Mouse (Mus musculus) forebrain, embryonic 16.5 days (tissue): Measurements from ENCODE around the gene 2210407C18Rik. TPM values are rescaled to one million over a fixed set of nuclear protein-coding genes. Genes with fewer than 3 reads are reported as not detected.

ENCODE experiments used
- ATAC-seq: fragments of 200-750 bp; cut with Nextera tagmentation; 2 replicates; pipeline ENCODE4 v1.8.0; 2017; ENCODE audit warnings: mild to moderate bottlenecking, moderate library complexity
- H3K27ac ChIP-seq: fragments of 300-500 bp; sonication (generic); 2 replicates; pipeline ENCODE4 v1.5.1; 2014; ENCODE audit warnings: low read length, control low read depth
- H3K27me3 ChIP-seq: fragments of 300-500 bp; sonication (generic); replicated peaks from 2 replicates; pipeline ENCODE4 v1.6.1; 2014; ENCODE audit warnings: low read length; ENCODE audit not compliant: control insufficient read depth, insufficient read depth
- H3K36me3 ChIP-seq: fragments of 300-500 bp; sonication (generic); 2 replicates; pipeline ENCODE4 v1.6.1; 2014; ENCODE audit not compliant: control insufficient read depth, insufficient read depth
- H3K4me1 ChIP-seq: fragments of 300-500 bp; sonication (generic); replicated peaks from 2 replicates; pipeline ENCODE4 v1.6.1; 2014; ENCODE audit warnings: low read length; ENCODE audit not compliant: control insufficient read depth, insufficient read depth
- H3K4me2 ChIP-seq: fragments of 300-500 bp; sonication (generic); 2 replicates; pipeline ENCODE4 v1.6.1; 2014; ENCODE audit warnings: mild to moderate bottlenecking, low read length, control low read depth
- H3K4me3 ChIP-seq: fragments of 300-500 bp; sonication (generic); replicated peaks from 2 replicates; pipeline ENCODE4 v1.5.1; 2014; ENCODE audit warnings: mild to moderate bottlenecking, low read length, control low read depth
- H3K9ac ChIP-seq: fragments of 300-500 bp; sonication (generic); replicated peaks from 2 replicates; pipeline ENCODE4 v1.6.1; 2014; ENCODE audit warnings: low read depth, low read length, control low read depth
- H3K9me3 ChIP-seq: fragments of 300-500 bp; sonication (generic); 2 replicates; pipeline ENCODE4 v1.6.1; 2016; ENCODE audit warnings: low read length; ENCODE audit not compliant: control insufficient read depth
- WGBS: fragments of 180-500 bp; shearing (Covaris S2); extraction: QIAGEN DNeasy Blood & Tissue Kit; methylation state at CpG from one replicate; pipeline ENCODE4 v1.1.7; 2014; 5-methylcytosine and 5-hydroxymethylcytosine counted together
- polyA plus RNA-seq: library from polyadenylated mRNA; unstranded; fragments of >200 nt; fragmentation: Nextera tagmentation; extraction: Ambion mirVana; gene quantifications from 2 replicates; pipeline ENCODE4 v1.2.1, GENCODE M21; 2015

2210407C18Rik gene
- polyA plus RNA-seq, 1 experiment from 2014 or later: not detected

DNA sequence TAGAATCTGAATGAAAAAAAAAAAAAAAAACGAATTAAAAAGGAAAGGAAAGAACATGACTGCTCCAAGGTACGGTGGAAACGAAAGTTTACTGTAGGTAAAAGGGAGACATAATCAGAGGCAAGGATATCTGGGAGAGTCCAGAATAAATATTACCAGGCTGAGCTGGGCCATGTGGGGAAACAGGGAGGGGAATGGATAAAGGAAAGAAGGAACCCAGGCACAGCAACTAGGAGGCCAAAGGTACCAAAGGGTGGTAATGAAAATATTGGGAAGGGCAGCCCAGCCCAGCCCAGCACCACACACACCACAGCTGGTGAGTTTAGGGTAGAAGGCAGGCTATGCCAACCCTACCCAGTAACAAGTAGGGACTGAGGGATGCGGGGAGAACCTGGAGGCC, 19.0 kb upstream of the 2210407C18Rik start:
- Histone ChIP-seq H3K4me1 (no peaks in the 10 kb centered on the region), H3K36me3 (no peaks in the 10 kb centered on the region), H3K4me3 (no peak overlapping the region), H3K9ac (no peak overlapping the region), H3K4me2 (no peak overlapping the region), H3K27ac (no peak overlapping the region), H3K27me3 (no peaks in the 10 kb centered on the region), H3K9me3 (no peaks in the 10 kb centered on the region)
- 63% methylated on average over 4 of the region's 4 CpGs for WGBS
- ATAC-seq: no peak

DNA sequence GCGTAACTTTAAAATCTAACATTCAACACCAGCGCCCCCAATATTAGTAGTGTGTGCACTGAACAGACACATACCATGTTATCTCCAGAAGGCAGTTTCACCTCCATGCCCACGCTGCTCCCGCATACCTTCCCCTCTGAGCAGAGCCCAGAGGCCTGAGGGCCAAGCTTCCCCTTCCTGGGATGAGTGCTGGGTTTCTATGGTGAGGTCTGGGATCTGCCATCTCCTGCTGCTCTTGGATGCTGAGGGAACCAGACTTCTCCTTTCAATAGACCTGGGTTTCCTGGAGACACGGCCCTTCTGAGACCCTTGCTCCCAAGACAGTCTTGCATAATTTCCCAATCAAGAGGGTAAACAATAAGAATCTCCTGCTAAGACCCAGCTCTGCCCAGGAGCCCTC, 14.5 kb upstream of the 2210407C18Rik start, which contains the start of gene Olfr323:
TSS of gene Olfr323 (minus strand) at position 101 of the 400 bp plus-strand sequence.
- no peaks in the 10 kb centered on the region for H3K4me1 ChIP-seq
- no peaks in the 10 kb centered on the region for H3K27me3 ChIP-seq
- H3K36me3 ChIP-seq: no peaks in the 10 kb centered on the region
- no peaks in the 10 kb centered on the region for H3K9me3 ChIP-seq
- H3K9ac ChIP-seq: no peak within 1 kb of the TSS
- H3K27ac ChIP-seq: no peak within 1 kb of the TSS
- ATAC-seq: no peak
- H3K4me3 ChIP-seq: no peak within 1 kb of the TSS
- 81% methylated on average over 5 of the region's 5 CpGs for WGBS
- no peak within 1 kb of the TSS for H3K4me2 ChIP-seq

DNA sequence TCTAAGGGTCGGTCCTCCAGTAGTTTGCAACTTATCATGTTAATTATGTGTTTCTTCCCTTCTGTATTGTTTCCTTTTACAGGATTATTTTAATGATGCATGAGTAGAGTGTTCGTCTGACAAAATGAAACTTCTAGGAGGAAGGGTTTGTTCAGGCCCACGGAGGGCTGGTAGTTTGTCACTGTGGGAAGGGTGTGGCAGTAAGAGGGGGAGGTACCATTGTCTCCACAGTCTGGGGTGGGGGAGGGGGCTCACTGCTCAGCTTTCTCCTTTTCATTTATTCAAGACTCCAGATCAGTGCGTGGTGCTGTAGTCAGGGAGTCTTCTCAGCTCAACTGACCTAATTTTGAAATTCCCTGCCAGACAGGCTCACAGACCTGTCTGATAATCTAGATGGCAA, 10.3 kb upstream of the 2210407C18Rik start:
- no peaks in the 10 kb centered on the region for H3K4me1 ChIP-seq
- H3K4me3 ChIP-seq: no peak overlapping the region
- no peak for ATAC-seq
- WGBS: 36% methylated on average over 4 of the region's 4 CpGs
- H3K36me3 ChIP-seq: no peaks in the 10 kb centered on the region
- no peak overlapping the region for H3K4me2 ChIP-seq
- no peaks in the 10 kb centered on the region for H3K27me3 ChIP-seq
- no peaks in the 10 kb centered on the region for H3K9me3 ChIP-seq
- H3K27ac ChIP-seq: no peak overlapping the region
- H3K9ac ChIP-seq: no peak overlapping the region

DNA sequence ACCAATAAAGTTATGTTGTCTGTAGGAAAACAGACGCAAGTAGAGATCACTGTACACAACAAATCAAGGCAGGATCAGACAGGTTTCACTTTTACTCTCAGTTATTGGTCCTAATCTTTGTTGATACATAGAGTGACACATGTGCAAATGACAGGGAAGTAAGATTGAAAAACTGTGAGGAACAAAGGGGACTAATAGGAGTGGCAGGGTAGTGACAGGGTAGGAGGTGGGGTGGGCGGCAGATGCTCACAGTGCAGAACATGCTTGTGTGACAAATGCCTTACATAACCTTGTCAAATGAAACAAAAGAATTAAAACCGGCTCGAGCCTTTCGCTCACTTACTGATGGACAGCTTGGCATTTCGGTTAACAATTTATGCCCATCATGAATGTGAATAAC, 2.9 kb upstream of the 2210407C18Rik start:
- Histone ChIP-seq H3K4me1 (no peaks in the 10 kb centered on the region), H3K36me3 (no peaks in the 10 kb centered on the region), H3K27ac (no peak overlapping the region), H3K9ac (no peak overlapping the region), H3K4me2 (no peak overlapping the region), H3K9me3 (no peaks in the 10 kb centered on the region), H3K4me3 (no peak overlapping the region), H3K27me3 (no peaks in the 10 kb centered on the region)
- no peak for ATAC-seq
- 53% methylated on average over 6 of the region's 6 CpGs for WGBS

DNA sequence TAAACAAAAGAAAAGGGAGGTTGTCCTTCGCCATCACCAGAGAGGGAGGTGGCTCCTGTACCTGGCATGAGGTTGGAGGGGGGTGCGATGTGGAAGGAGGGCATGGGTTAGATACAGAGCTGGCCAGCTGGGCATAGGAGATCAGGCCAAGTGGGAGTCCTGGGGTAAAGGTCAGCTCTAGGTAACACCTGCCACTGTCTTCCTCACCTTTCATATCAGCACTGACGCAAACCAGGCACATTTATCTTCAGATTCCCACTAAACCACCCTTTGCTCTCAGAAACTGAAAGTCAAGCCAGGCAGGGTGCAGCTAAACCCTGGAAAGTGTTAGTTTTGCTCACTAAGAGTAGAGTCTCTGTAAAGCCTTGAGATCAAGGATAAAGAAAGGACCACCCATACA, 2.5 kb upstream of the 2210407C18Rik start:
- no peaks in the 10 kb centered on the region for H3K9me3 ChIP-seq
- no peak overlapping the region for H3K27ac ChIP-seq
- H3K9ac ChIP-seq: no peak overlapping the region
- H3K27me3 ChIP-seq: no peaks in the 10 kb centered on the region
- no peaks in the 10 kb centered on the region for H3K4me1 ChIP-seq
- 58% methylated on average over 3 of the region's 3 CpGs for WGBS
- no peak overlapping the region for H3K4me3 ChIP-seq
- ATAC-seq: no peak
- H3K4me2 ChIP-seq: no peak overlapping the region
- no peaks in the 10 kb centered on the region for H3K36me3 ChIP-seq

DNA sequence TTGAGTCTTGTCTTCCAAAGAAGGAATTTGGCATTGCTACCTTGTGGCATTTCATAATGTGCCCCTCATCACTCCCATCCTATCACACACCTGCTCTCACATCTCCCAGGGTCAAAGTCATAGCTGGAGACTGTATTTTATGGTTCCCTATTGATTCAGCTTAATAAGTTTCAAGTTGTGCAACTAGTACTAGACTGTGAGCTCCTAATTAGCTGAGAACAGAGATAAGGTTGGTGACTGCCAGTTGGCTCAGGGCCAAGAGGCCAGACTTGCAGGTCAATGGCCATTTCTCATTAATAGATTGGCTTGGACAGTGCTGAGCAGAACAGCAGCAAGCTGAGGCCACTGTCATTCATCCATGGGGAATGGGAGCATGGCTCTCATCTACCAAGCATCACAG, 1.3 kb downstream of the 2210407C18Rik start:
- no peaks in the 10 kb centered on the region for H3K4me1 ChIP-seq
- no peak overlapping the region for H3K9ac ChIP-seq
- H3K4me2 ChIP-seq: no peak overlapping the region
- no peaks in the 10 kb centered on the region for H3K27me3 ChIP-seq
- H3K27ac ChIP-seq: no peak overlapping the region
- no peaks in the 10 kb centered on the region for H3K36me3 ChIP-seq
- H3K9me3 ChIP-seq: no peaks in the 10 kb centered on the region
- no peak for ATAC-seq
- H3K4me3 ChIP-seq: no peak overlapping the region

DNA sequence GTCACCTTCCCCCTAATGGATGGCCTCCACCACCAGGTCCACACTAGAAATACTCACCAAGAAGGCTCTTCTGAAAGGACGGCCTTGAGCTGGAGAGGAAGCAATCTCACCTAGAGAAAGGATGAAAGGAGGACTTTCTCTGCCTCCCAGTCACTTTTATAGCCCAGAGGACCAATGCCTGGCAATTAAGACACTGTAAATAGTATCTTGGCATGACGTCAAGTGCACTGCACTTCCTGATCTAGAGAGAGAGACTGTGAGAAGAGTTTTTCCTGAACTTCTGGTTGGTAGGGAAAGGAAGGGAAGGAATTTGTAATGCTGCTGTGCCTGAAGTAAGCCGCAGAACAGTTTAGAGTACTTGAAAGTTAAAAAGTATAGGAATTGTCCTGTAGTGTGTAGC, 2.5 kb downstream of the 2210407C18Rik start:
- ATAC-seq: no peak
- Histone ChIP-seq H3K36me3 (no peaks in the 10 kb centered on the region), H3K4me2 (no peak overlapping the region), H3K9me3 (no peaks in the 10 kb centered on the region), H3K27me3 (no peaks in the 10 kb centered on the region), H3K27ac (no peak overlapping the region), H3K4me3 (no peak overlapping the region), H3K9ac (no peak overlapping the region), H3K4me1 (no peaks in the 10 kb centered on the region)
- 82% methylated on average over 3 of the region's 3 CpGs for WGBS

DNA sequence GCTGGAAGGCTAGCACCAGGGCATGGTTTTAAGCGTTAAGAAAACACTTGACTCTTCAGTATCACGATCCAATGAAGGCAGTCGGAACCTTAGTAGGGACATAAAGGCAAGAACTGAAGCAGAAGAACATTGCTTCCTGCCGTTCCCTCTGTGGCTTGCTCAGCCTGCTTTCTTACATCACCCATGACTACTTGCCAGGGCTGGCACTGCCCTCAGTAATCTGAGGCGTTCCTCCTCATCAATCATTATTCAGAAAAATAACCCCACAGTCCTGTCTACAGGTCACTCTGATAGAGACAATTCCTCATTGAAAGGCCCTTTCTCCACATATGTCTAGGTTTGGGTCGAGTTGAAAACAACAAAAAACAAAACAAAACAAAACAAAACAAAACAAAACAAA, 8.8 kb downstream of the 2210407C18Rik start:
- no peaks in the 10 kb centered on the region for H3K9me3 ChIP-seq
- H3K27ac ChIP-seq: no peak overlapping the region
- H3K36me3 ChIP-seq: no peaks in the 10 kb centered on the region
- H3K9ac ChIP-seq: no peak overlapping the region
- no peaks in the 10 kb centered on the region for H3K27me3 ChIP-seq
- WGBS: 80% methylated on average over 6 of the region's 6 CpGs
- no peak for ATAC-seq
- no peaks in the 10 kb centered on the region for H3K4me1 ChIP-seq
- no peak overlapping the region for H3K4me2 ChIP-seq
- no peak overlapping the region for H3K4me3 ChIP-seq

DNA sequence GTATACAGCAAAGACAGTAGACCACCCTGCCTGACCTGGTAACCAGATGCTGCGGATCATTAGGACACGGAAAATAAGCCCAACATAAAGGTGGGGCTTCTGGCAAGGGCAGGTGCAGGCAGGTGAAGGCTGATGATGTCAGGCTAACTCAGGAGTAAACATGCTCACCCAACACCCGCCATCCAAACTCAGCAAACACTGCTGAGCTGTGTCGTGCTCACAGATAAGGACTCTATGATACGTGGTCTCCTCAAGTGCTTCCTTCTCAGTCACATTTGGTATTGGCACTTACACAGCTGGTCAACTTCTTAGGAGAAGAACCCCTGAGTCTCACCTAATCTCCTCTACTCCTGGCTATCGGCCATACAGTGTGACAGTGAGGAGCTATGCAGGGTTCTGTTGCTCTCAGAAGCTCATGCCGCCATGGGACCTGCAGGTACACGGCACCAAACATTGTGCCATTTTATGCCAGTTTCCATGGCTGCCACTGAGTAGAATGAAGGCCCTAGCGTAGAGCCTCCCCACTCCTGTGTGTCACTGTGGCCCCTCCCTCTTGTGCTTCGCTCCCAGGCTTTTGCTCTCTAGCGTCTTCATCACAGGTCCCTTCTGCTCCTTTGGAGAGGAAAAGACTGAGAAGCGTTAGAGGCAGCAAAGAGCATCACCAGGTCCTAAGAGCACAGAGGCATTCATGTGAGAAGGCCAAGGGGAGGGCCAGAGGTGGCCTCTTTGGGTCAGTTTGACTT, 9.5 kb downstream of the 2210407C18Rik start:
- no peak for ATAC-seq
- H3K4me1 ChIP-seq: no peaks in the 10 kb centered on the region
- WGBS: 92% methylated on average over 12 of the region's 12 CpGs

DNA sequence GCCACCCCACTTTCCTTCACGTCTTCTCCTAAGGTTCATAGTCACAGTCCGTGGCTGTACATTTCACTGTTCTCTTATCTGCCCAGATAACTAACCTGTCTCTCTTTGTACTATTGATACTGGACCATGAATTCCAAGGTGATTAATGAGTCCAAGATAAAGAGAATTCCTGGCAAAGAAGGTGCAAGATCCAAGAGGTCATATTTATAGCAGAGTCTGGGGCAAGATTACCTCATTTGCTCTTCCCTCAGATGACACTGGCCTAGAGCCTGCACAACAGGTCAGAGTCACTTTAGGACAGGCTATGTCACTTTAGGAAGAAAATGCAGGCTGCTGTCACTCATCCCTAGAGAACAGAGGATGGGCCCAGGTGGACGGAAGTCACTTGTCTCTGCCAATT, 10.6 kb downstream of the 2210407C18Rik start:
- H3K9ac ChIP-seq: no peak overlapping the region
- WGBS: 90% methylated on average over 3 of the region's 3 CpGs
- no peaks in the 10 kb centered on the region for H3K4me1 ChIP-seq
- no peak overlapping the region for H3K27ac ChIP-seq
- no peaks in the 10 kb centered on the region for H3K27me3 ChIP-seq
- H3K36me3 ChIP-seq: no peaks in the 10 kb centered on the region
- no peak for ATAC-seq
- H3K4me2 ChIP-seq: no peak overlapping the region
- no peaks in the 10 kb centered on the region for H3K9me3 ChIP-seq
- no peak overlapping the region for H3K4me3 ChIP-seq

More for the DNA sequence above, 9.5 kb downstream of the 2210407C18Rik start:
- no peak overlapping the region for H3K4me2 ChIP-seq
- no peaks in the 10 kb centered on the region for H3K36me3 ChIP-seq
- H3K9ac ChIP-seq: no peak overlapping the region
- no peak overlapping the region for H3K4me3 ChIP-seq
- H3K27me3 ChIP-seq: no peaks in the 10 kb centered on the region
- no peak overlapping the region for H3K27ac ChIP-seq
- no peaks in the 10 kb centered on the region for H3K9me3 ChIP-seq
